In the genomic region with DNA sequence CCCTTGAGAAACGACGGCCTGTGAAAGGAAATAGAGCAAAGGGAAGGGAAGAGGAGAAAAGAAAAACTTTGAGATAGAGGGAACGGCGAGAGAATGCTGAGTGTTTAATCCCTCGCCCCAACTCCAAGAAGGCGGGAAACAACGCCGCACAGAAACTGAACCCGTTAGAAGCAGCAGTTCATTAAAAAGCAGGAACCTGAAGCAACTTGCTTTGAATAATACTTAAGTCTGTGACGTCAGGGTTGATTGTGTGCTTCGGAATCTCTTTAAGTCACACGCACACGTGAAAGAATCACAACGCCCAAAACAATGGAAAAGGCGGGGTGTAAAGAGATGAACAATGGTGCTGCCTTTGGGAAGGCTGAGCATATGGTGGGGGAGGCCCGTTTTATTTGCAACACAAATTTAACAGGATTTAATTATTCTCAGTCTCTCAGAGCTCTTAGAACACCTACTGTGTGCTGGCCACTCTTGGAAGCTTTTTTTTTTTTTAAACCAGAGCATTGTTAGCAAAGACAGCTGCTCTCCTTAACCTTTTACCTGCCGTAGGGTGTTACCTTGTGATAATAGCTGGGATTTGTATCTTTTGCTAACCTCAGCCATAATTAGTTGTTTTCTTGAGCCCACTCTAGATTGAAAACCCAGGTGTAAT, we compare ENCODE assay signal across 8 mouse cellular contexts. TPM values are rescaled to one million over a fixed set of nuclear protein-coding genes. Genes with fewer than 3 reads are reported as not detected.
A peak's percentile ranks its signal among the peaks of the same experiment; 100 is the strongest.
DNase-seq lines count a peak whose midpoint lies in the region; ATAC-seq and TF ChIP-seq lines count a peak whose summit lies in the region.

A gene (minus strand): TSS at position 213 of the 652 bp plus-strand sequence.

- no peak for ATAC-seq in embryonic facial prominence, embryonic 12.5 days (ENCODE audit: insufficient number of reproducible peaks, insufficient read depth, low FRiP score, low TSS enrichment)
- no peak; the same call in 1 of the 2 replicates for ATAC-seq in heart, embryonic 16.5 days (replicated peaks; ENCODE audit: extremely low read depth, insufficient read depth, low FRiP score)
- peak; percentile 55 for ATAC-seq in midbrain, embryonic 12.5 days (ENCODE audit: low FRiP score, low read depth)

- TF ChIP-seq RAD21 in MEL (IDR thresholded peaks at IDR 0.05; ENCODE audit: low read depth, low read length), result no peak

- WGBS in embryonic facial prominence, embryonic 12.5 days, result 1% methylated on average over 17 of the region's 17 CpGs
- 2% methylated on average over 17 of the region's 17 CpGs for WGBS in heart, embryonic 16.5 days
- WGBS in midbrain, embryonic 12.5 days, result under 1% methylated on average over 17 of the region's 17 CpGs

- no peak for TF ChIP-seq CTCF in MEL (IDR thresholded peaks at IDR 0.05 in 2 of 3, conservative IDR thresholded peaks at IDR 0.05 in 1 of 3; ENCODE audit: control insufficient read depth in 1 of 3, insufficient read depth in 1 of 3, low read depth in 2 of 3, low read length in 3 of 3, poor library complexity in 1 of 3, severe bottlenecking in 1 of 3)

- peak; percentile 2 for DNase-seq in gastrocnemius, adult 18-20 months (ENCODE audit: low spot score)
- DNase-seq in gastrocnemius, postnatal 14 days, result no peak
- DNase-seq in MEL (ENCODE audit: low read depth, low spot score), result peak; percentile 82
- DNase-seq in left cerebral cortex, postnatal 14 days (ENCODE audit: low spot score in 2 of 2), result peak; percentile 16 to 26
- DNase-seq in yolk sac, embryonic 10.5 days (ENCODE audit: low spot score), result no peak

- peak within 1 kb of the TSS; percentile 95 for H3K27ac ChIP-seq in MEL (ENCODE audit: control insufficient read depth, low read depth, low read length)
- peak within 1 kb of the TSS; percentile 96 for H3K27ac ChIP-seq in embryonic facial prominence, embryonic 12.5 days
- H3K27ac ChIP-seq in heart, embryonic 16.5 days (ENCODE audit: low read length), result peak within 1 kb of the TSS; percentile 86
- H3K27ac ChIP-seq in midbrain, embryonic 12.5 days (replicated peaks), result peak within 1 kb of the TSS; percentile 97

- no peaks in the 10 kb centered on the region for H3K27me3 ChIP-seq in MEL (ENCODE audit: control insufficient read depth in 1 of 2, insufficient read depth in 2 of 2, low read length in 2 of 2)
- H3K27me3 ChIP-seq in embryonic facial prominence, embryonic 12.5 days, result no peaks in the 10 kb centered on the region
- no peaks in the 10 kb centered on the region for H3K27me3 ChIP-seq in heart, embryonic 16.5 days (ENCODE audit: control insufficient read depth, insufficient read depth, low read length)
- H3K27me3 ChIP-seq in midbrain, embryonic 12.5 days, result no peaks in the 10 kb centered on the region

- peaks cover 22 to 23% of the 10 kb centered on the region in 2 experiments for H3K4me1 ChIP-seq in MEL (ENCODE audit: control insufficient read depth in 1 of 2, insufficient read depth in 2 of 2, low read length in 2 of 2)
- H3K4me1 ChIP-seq in embryonic facial prominence, embryonic 12.5 days, result peaks cover 17% of the 10 kb centered on the region
- peaks cover 27% of the 10 kb centered on the region for H3K4me1 ChIP-seq in heart, embryonic 16.5 days (ENCODE audit: control insufficient read depth, insufficient read depth, low read length)
- peaks cover 27% of the 10 kb centered on the region for H3K4me1 ChIP-seq in midbrain, embryonic 12.5 days

- intact Hi-C loops in gastrocnemius, postnatal 14 days (cut with DNase I; ENCODE audit: low total_unique reads), result no loop called here
- intact Hi-C loops in left cerebral cortex, postnatal 14 days (cut with DNase I), result loop anchor here (2.0 kb wide), 1 partner anchor 52 kb away; no protein-coding TSS in a partner anchor

- H3K9me3 ChIP-seq in MEL (replicated peaks; ENCODE audit: insufficient read depth, low read length), result no peaks in the 10 kb centered on the region
- no peaks in the 10 kb centered on the region for H3K9me3 ChIP-seq in embryonic facial prominence, embryonic 12.5 days
- no peaks in the 10 kb centered on the region for H3K9me3 ChIP-seq in heart, embryonic 16.5 days (replicated peaks; ENCODE audit: control insufficient read depth, low read length)
- no peaks in the 10 kb centered on the region for H3K9me3 ChIP-seq in midbrain, embryonic 12.5 days

- peaks cover 6% of the 10 kb centered on the region; the same call in 1 of the 2 replicates for H3K79me2 ChIP-seq in MEL (ENCODE audit: control insufficient read depth, insufficient read depth, low read length, poor library complexity)

- H3K36me3 ChIP-seq in MEL (ENCODE audit: control insufficient read depth in 1 of 2, insufficient read depth in 2 of 2, low read length in 2 of 2), result peaks cover 0 to 38% of the 10 kb centered on the region in 2 experiments; a peak in 2 of 4 replicates
- peaks cover 7% of the 10 kb centered on the region; the same call in 1 of the 2 replicates for H3K36me3 ChIP-seq in embryonic facial prominence, embryonic 12.5 days
- H3K36me3 ChIP-seq in heart, embryonic 16.5 days (ENCODE audit: control insufficient read depth, insufficient read depth), result peaks cover 8% of the 10 kb centered on the region; the same call in 1 of the 2 replicates
- H3K36me3 ChIP-seq in midbrain, embryonic 12.5 days, result peaks cover 10% of the 10 kb centered on the region

- TF ChIP-seq EP300 in MEL (IDR thresholded peaks at IDR 0.05; ENCODE audit: low read depth in 1 of 2, low read length in 2 of 2), result peak; percentile 28 to 33; a peak in 1 of 4 replicates

- H3K4me2 ChIP-seq in embryonic facial prominence, embryonic 12.5 days (replicated peaks), result peak within 1 kb of the TSS; percentile 59
- H3K4me2 ChIP-seq in heart, embryonic 16.5 days (ENCODE audit: low read depth, low read length), result peak within 1 kb of the TSS; percentile 88
- H3K4me2 ChIP-seq in midbrain, embryonic 12.5 days (replicated peaks), result peak within 1 kb of the TSS; percentile 55

- H3K9ac ChIP-seq in MEL (ENCODE audit: control insufficient read depth, low read depth, low read length, poor library complexity, severe bottlenecking), result peak within 1 kb of the TSS; percentile 95
- peak within 1 kb of the TSS; percentile 72 for H3K9ac ChIP-seq in embryonic facial prominence, embryonic 12.5 days
- peak within 1 kb of the TSS; percentile 82 for H3K9ac ChIP-seq in heart, embryonic 16.5 days (ENCODE audit: low read length)
- H3K9ac ChIP-seq in midbrain, embryonic 12.5 days (replicated peaks), result peak within 1 kb of the TSS; percentile 93

- TF ChIP-seq POLR2A in MEL (IDR thresholded peaks at IDR 0.05; ENCODE audit: control insufficient read depth in 1 of 2, insufficient read depth in 1 of 2, low read depth in 1 of 2, low read length in 2 of 2, poor library complexity in 1 of 2), result peak in 1 of 2 experiments; percentile 48; a peak in 1 of 4 replicates

- H3K4me3 ChIP-seq in MEL (ENCODE audit: control insufficient read depth in 1 of 2, insufficient read depth in 1 of 2, low read depth in 2 of 2, low read length in 2 of 2), result peak within 1 kb of the TSS; percentile 91 to 100
- H3K4me3 ChIP-seq in embryonic facial prominence, embryonic 12.5 days, result peak within 1 kb of the TSS; percentile 75
- peak within 1 kb of the TSS; percentile 83 for H3K4me3 ChIP-seq in heart, embryonic 16.5 days (ENCODE audit: low read length)
- H3K4me3 ChIP-seq in midbrain, embryonic 12.5 days, result peak within 1 kb of the TSS; percentile 87

TF ChIP-seq in MEL, 35 proteins besides CTCF, POLR2A, EP300 and RAD21 (continues in another document):
- TF ChIP-seq ETS1 (IDR thresholded peaks at IDR 0.05; ENCODE audit: low read depth, low read length) (peak; percentile 71), ZC3H11A (IDR thresholded peaks at IDR 0.05; ENCODE audit: low read depth, low read length) (no peak), USF1 (IDR thresholded peaks at IDR 0.05; ENCODE audit: low read depth, low read length) (no peak), SMC3 (IDR thresholded peaks at IDR 0.05; ENCODE audit: low read depth, low read length) (no peak), POLR2AphosphoS5 (IDR thresholded peaks at IDR 0.05; ENCODE audit: borderline replicate concordance, low read depth, low read length) (no peak), MAFK (IDR thresholded peaks at IDR 0.05; ENCODE audit: borderline replicate concordance, low read depth, low read length) (no peak), ZMIZ1 (IDR thresholded peaks at IDR 0.05; ENCODE audit: low read depth, low read length) (no peak), MEF2A (IDR thresholded peaks at IDR 0.05; ENCODE audit: extremely low read depth, insufficient replicate concordance, low read depth, low read length, poor library complexity, severe bottlenecking) (no peak), CHD1 (IDR thresholded peaks at IDR 0.05; ENCODE audit: low read depth, low read length) (no peak), USF2 (IDR thresholded peaks at IDR 0.05; ENCODE audit: borderline replicate concordance in 1 of 2, insufficient read depth in 1 of 2, low read depth in 1 of 2, low read length in 2 of 2) (no peak; a peak in 1 of 4 replicates), E2F4 (IDR thresholded peaks at IDR 0.05; ENCODE audit: borderline replicate concordance, low read depth, low read length) (peak; percentile 90), MYB (IDR thresholded peaks at IDR 0.05; ENCODE audit: low read depth, low read length) (0 out of 2 replicates have a peak, but pooled peaks have one; percentile 12), GATA1 (IDR thresholded peaks at IDR 0.05; ENCODE audit: low read depth, low read length) (no peak), RCOR1 (IDR thresholded peaks at IDR 0.05; ENCODE audit: low read depth, low read length) (no peak), MYC (IDR thresholded peaks at IDR 0.05; ENCODE audit: low read depth, low read length) (peak; percentile 79; the same call in 1 of the 2 replicates), ZKSCAN1 (IDR thresholded peaks at IDR 0.05; ENCODE audit: low read depth, low read length) (peak; percentile 93), POLR2AphosphoS2 (IDR thresholded peaks at IDR 0.05; ENCODE audit: low read length) (no peak), TCF12 (IDR thresholded peaks at IDR 0.05; ENCODE audit: low read depth, low read length) (no peak), MAZ (IDR thresholded peaks at IDR 0.05; ENCODE audit: low read depth, low read length) (peak; percentile 73; the same call in 1 of the 2 replicates), NELFE (IDR thresholded peaks at IDR 0.05; ENCODE audit: low read depth, low read length) (peak; percentile 30; the same call in 1 of the 2 replicates)

RNA-seq across cellular contexts. Expression of the gene that starts here (rescaled TPM):
- total RNA-seq in gastrocnemius, adult 18-20 months (2021), result 10 to 100 TPM; 27.3 to 34.0 TPM
- 10 to 100 TPM in 1 of 2 experiments, 1 to 10 TPM in 1; 8.0 to 10.7 TPM for total RNA-seq in gastrocnemius, postnatal 14 days (2021)
- 4.6 and 7.6 TPM in 2 replicates for total RNA-seq in MEL (2012; rRNA removed)
- 10 to 100 TPM in 1 of 2 experiments, not detected in 1; 35.9 TPM for polyA plus RNA-seq in MEL (2012; ENCODE audit: insufficient read depth in 1 of 2, insufficient read length in 2 of 2, low read depth in 1 of 2, low replicate concordance in 2 of 2, missing spikeins in 1 of 2)
- polyA plus RNA-seq in embryonic facial prominence, embryonic 12.5 days (2016; fragmentation: Nextera tagmentation; extraction: Ambion mirVana), result 29.4 and 30.0 TPM in 2 replicates
- polyA plus RNA-seq in heart, embryonic 16.5 days (2015; fragmentation: Nextera tagmentation; extraction: Ambion mirVana), result 7.2 and 9.2 TPM in 2 replicates
- 10 to 100 TPM; 57.8 to 59.3 TPM for total RNA-seq in left cerebral cortex, postnatal 14 days (2021)
- 36.1 and 41.4 TPM in 2 replicates for polyA plus RNA-seq in midbrain, embryonic 12.5 days (2016; fragmentation: Nextera tagmentation; extraction: Ambion mirVana)

Comparison
In these comparisons a context has a peak if more than half of its experiments do, and no peak if none do; other contexts are left out.
1. DNase-seq: peak in gastrocnemius, adult 18-20 months (single experiment), MEL (single experiment) and left cerebral cortex, postnatal 14 days (2 of 2); none in gastrocnemius, postnatal 14 days (single experiment) and yolk sac, embryonic 10.5 days (single experiment).
2. Peak in every context shown above with its lines, with median percentiles within 50 percentile points of each other: H3K27ac ChIP-seq, H3K4me3 ChIP-seq, H3K9ac ChIP-seq and H3K4me2 ChIP-seq.